Mouse (Mus musculus) intestine, embryonic 14.5 days (tissue): ENCODE measurements at regions not wholly inside any gene's neighbourhood (a gene's known extent, or its start where the extent isn't known, plus 50 kb on each side); places are given as distances from the start of the nearest gene placed in this dataset.

Experiments
- ATAC-seq: fragments of 200-750 bp; cut with Nextera tagmentation; replicated peaks from 2 replicates; pipeline ENCODE4 v1.8.0; 2017; ENCODE audit warnings: low read depth, moderate number of reproducible peaks, moderate TSS enrichment, moderate library complexity; ENCODE audit not compliant: low FRiP score, low TSS enrichment
- DNase-seq: peaks from one replicate; pipeline ENCODE4 v3.0.0-alpha.2; 2018; ENCODE audit warnings: low spot score
- H3K27ac ChIP-seq: fragments of 300-500 bp; sonication (generic); 2 replicates; pipeline ENCODE4 v1.5.1; 2014; ENCODE audit warnings: low read depth, mild to moderate bottlenecking, control low read depth
- H3K27me3 ChIP-seq: fragments of 300-500 bp; sonication (generic); replicated peaks from 2 replicates; pipeline ENCODE4 v1.6.1; 2014; ENCODE audit warnings: low read length, control low read depth; ENCODE audit not compliant: control insufficient read depth, insufficient read depth
- H3K36me3 ChIP-seq: fragments of 300-500 bp; sonication (generic); 2 replicates; pipeline ENCODE4 v1.6.1; 2014; ENCODE audit warnings: low read length, control low read depth; ENCODE audit not compliant: control insufficient read depth, insufficient read depth
- H3K4me1 ChIP-seq: fragments of 300-500 bp; sonication (generic); replicated peaks from 2 replicates; pipeline ENCODE4 v1.6.1; 2014; ENCODE audit warnings: low read length, control low read depth, mixed read lengths; ENCODE audit not compliant: control insufficient read depth, insufficient read depth
- H3K4me2 ChIP-seq: fragments of 300-500 bp; sonication (generic); 2 replicates; pipeline ENCODE4 v1.6.1; 2014; ENCODE audit warnings: low read length
- H3K4me3 ChIP-seq: fragments of 300-500 bp; sonication (generic); 2 replicates; pipeline ENCODE4 v1.5.1; 2014; ENCODE audit warnings: low read depth, low read length, control low read depth, mixed read lengths
- H3K9ac ChIP-seq: fragments of 300-500 bp; sonication (generic); 2 replicates; pipeline ENCODE4 v1.6.1; 2014; ENCODE audit warnings: mild to moderate bottlenecking, low read length
- H3K9me3 ChIP-seq: fragments of 300-500 bp; sonication (generic); 2 replicates; pipeline ENCODE4 v1.6.1; 2016; ENCODE audit warnings: low read length, control low read depth; ENCODE audit not compliant: control insufficient read depth
- WGBS: fragments of 180-500 bp; shearing (Covaris S2); extraction: QIAGEN DNeasy Blood & Tissue Kit; methylation state at CpG from one replicate; pipeline ENCODE4 v1.1.7; 2014; 5-methylcytosine and 5-hydroxymethylcytosine counted together

GRCm38 (mm10) chr9:56547291-56547977 is 129.0 kb downstream of the Hmg20a start:
- H3K4me2 ChIP-seq, result no peak overlapping the region
- WGBS, result 71% methylated on average over 9 of the region's 9 CpGs
- no peak overlapping the region for H3K9ac ChIP-seq
- no peaks in the 10 kb centered on the region for H3K4me1 ChIP-seq
- DNase-seq (no peak), ATAC-seq (no peak)
- H3K27ac ChIP-seq, result no peak overlapping the region
- H3K36me3 ChIP-seq, result no peaks in the 10 kb centered on the region
- no peaks in the 10 kb centered on the region for H3K27me3 ChIP-seq
- H3K4me3 ChIP-seq, result no peak overlapping the region
- no peaks in the 10 kb centered on the region for H3K9me3 ChIP-seq

GRCm38 (mm10) chr9:56549774-56550173 is 131.4 kb downstream of the Hmg20a start:
- no peaks in the 10 kb centered on the region for H3K36me3 ChIP-seq
- no peak for ATAC-seq
- no peak overlapping the region for H3K4me3 ChIP-seq
- DNase-seq, result no peak
- H3K27me3 ChIP-seq, result no peaks in the 10 kb centered on the region
- WGBS, result 46% methylated on average over 8 of the region's 8 CpGs
- 0 out of 2 replicates have a peak, but pooled peaks cover 4% of the 10 kb centered on the region for H3K4me1 ChIP-seq
- H3K9ac ChIP-seq, result no peak overlapping the region
- no peak overlapping the region for H3K27ac ChIP-seq
- no peak overlapping the region for H3K4me2 ChIP-seq
- H3K9me3 ChIP-seq, result no peaks in the 10 kb centered on the region

- H3K4me1 ChIP-seq, result 0 out of 2 replicates have a peak, but pooled peaks cover 4% of the 10 kb centered on the region
- H3K9ac ChIP-seq, result no peak overlapping the region
- no peaks in the 10 kb centered on the region for H3K36me3 ChIP-seq
- no peak overlapping the region for H3K4me2 ChIP-seq
- WGBS, result 45% methylated on average over 4 of the region's 4 CpGs
- H3K9me3 ChIP-seq, result no peaks in the 10 kb centered on the region
- ATAC-seq, result no peak
- no peaks in the 10 kb centered on the region for H3K27me3 ChIP-seq
- no peak overlapping the region for H3K27ac ChIP-seq
- DNase-seq, result no peak
- H3K4me3 ChIP-seq, result no peak overlapping the region
Observed at GRCm38 (mm10) chr9:56550178-56550577, 131.8 kb downstream of the Hmg20a start.

GRCm38 (mm10) chr9:56551376-56552186 is 133.2 kb downstream of the Hmg20a start:
- Histone ChIP-seq H3K4me2 (no peak overlapping the region), H3K4me3 (no peak overlapping the region), H3K9ac (no peak overlapping the region), H3K27ac (no peak overlapping the region), H3K36me3 (no peaks in the 10 kb centered on the region), H3K4me1 (0 out of 2 replicates have a peak, but pooled peaks cover 4% of the 10 kb centered on the region), H3K27me3 (no peaks in the 10 kb centered on the region), H3K9me3 (no peaks in the 10 kb centered on the region)
- WGBS, result 55% methylated on average over 11 of the region's 11 CpGs
- ATAC-seq (no peak), DNase-seq (no peak)

GRCm38 (mm10) chr9:56552187-56552686 is 133.8 kb downstream of the Hmg20a start:
- no peak overlapping the region for H3K27ac ChIP-seq
- no peaks in the 10 kb centered on the region for H3K36me3 ChIP-seq
- ATAC-seq (no peak), DNase-seq (no peak)
- H3K9ac ChIP-seq, result no peak overlapping the region
- no peak overlapping the region for H3K4me3 ChIP-seq
- whole genome bisulfite sequencing, result 66% methylated on average over 6 of the region's 6 CpGs
- H3K4me2 ChIP-seq, result no peak overlapping the region
- H3K27me3 ChIP-seq, result no peaks in the 10 kb centered on the region
- H3K9me3 ChIP-seq, result no peaks in the 10 kb centered on the region
- H3K4me1 ChIP-seq, result 0 out of 2 replicates have a peak, but pooled peaks cover 4% of the 10 kb centered on the region

GRCm38 (mm10) chr9:56552766-56553165 is 134.4 kb downstream of the Hmg20a start:
- DNase-seq (peak; percentile 74), ATAC-seq (peak; percentile 52; the same call in 1 of the 2 replicates)
- Histone ChIP-seq H3K9ac (no peak overlapping the region), H3K4me1 (0 out of 2 replicates have a peak, but pooled peaks cover 4% of the 10 kb centered on the region), H3K27ac (no peak overlapping the region), H3K36me3 (no peaks in the 10 kb centered on the region), H3K27me3 (no peaks in the 10 kb centered on the region), H3K4me3 (no peak overlapping the region), H3K9me3 (no peaks in the 10 kb centered on the region), H3K4me2 (no peak overlapping the region)
- 20% methylated on average over 1 of the region's 1 CpGs for WGBS

GRCm38 (mm10) chr9:56553626-56554025 is 135.2 kb downstream of the Hmg20a start:
- Histone ChIP-seq H3K4me2 (no peak overlapping the region), H3K27me3 (no peaks in the 10 kb centered on the region), H3K27ac (no peak overlapping the region), H3K4me1 (0 out of 2 replicates have a peak, but pooled peaks cover 4% of the 10 kb centered on the region), H3K4me3 (no peak overlapping the region), H3K9me3 (no peaks in the 10 kb centered on the region), H3K9ac (no peak overlapping the region), H3K36me3 (no peaks in the 10 kb centered on the region)
- ATAC-seq (no peak), DNase-seq (no peak)
- WGBS, result 61% methylated on average over 13 of the region's 13 CpGs

- Histone ChIP-seq H3K9ac (no peak overlapping the region), H3K27ac (no peak overlapping the region), H3K4me3 (no peak overlapping the region), H3K27me3 (no peaks in the 10 kb centered on the region), H3K4me1 (0 out of 2 replicates have a peak, but pooled peaks cover 4% of the 10 kb centered on the region), H3K4me2 (no peak overlapping the region), H3K36me3 (no peaks in the 10 kb centered on the region), H3K9me3 (no peaks in the 10 kb centered on the region)
- ATAC-seq (no peak), DNase-seq (no peak)
- 35% methylated on average over 6 of the region's 6 CpGs for WGBS
Observed at GRCm38 (mm10) chr9:56554096-56554495, 135.7 kb downstream of the Hmg20a start.
